Mouse (Mus musculus): ENCODE measurements around the gene Ccdc137.
"Not testable (repeated sequence)": the region's sequence is repeated elsewhere in the genome, so short reads cannot be mapped to it uniquely, and the experiment has no call there.

Gene Ccdc137

GRCm38 (mm10) chr11:120457772-120458751 lies at the start of gene Ccdc137, which contains the start of gene Oxld1:
Gene Ccdc137 (plus strand): TSS chr11:120458115.
Gene Oxld1 (minus strand): TSS chr11:120458068.
- peak; percentile 74 for DNase-seq

GRCm38 (mm10) chr11:120413621-120414020 lies 44.3 kb upstream of the Ccdc137 start:
- DNase-seq: not testable (repeated sequence)

- no peak for DNase-seq
These were observed 40.1 kb upstream of the Ccdc137 start for GRCm38 (mm10) chr11:120417852-120418251.

GRCm38 (mm10) chr11:120418592-120418991 lies 39.3 kb upstream of the Ccdc137 start:
- DNase-seq: no peak

GRCm38 (mm10) chr11:120422651-120423568 lies 35.0 kb upstream of the Ccdc137 start:
- DNase-seq: no peak

GRCm38 (mm10) chr11:120423569-120424295 lies 34.2 kb upstream of the Ccdc137 start:
- DNase-seq: peak; percentile 69

- no peak for DNase-seq
These were observed 31.2 kb upstream of the Ccdc137 start for GRCm38 (mm10) chr11:120426727-120427126.

GRCm38 (mm10) chr11:120437152-120437856 lies 20.6 kb upstream of the Ccdc137 start, which contains the start of gene Nploc4:
Gene Nploc4 (minus strand): TSS chr11:120437708.
- peak; percentile 87 for DNase-seq

GRCm38 (mm10) chr11:120437857-120438385 lies 20.0 kb upstream of the Ccdc137 start:
- DNase-seq: no peak

- DNase-seq: no peak
These were observed 15.6 kb upstream of the Ccdc137 start, which contains the start of gene Tspan10 for GRCm38 (mm10) chr11:120442344-120442743. Gene Tspan10 (plus strand): TSS chr11:120442644.

- no peak for DNase-seq
These were observed 15.1 kb upstream of the Ccdc137 start for GRCm38 (mm10) chr11:120442765-120443280.

GRCm38 (mm10) chr11:120444106-120444505 lies 13.8 kb upstream of the Ccdc137 start:
- no peak for DNase-seq

- DNase-seq: no peak
These were observed 12.4 kb upstream of the Ccdc137 start for GRCm38 (mm10) chr11:120445475-120445874.

- no peak for DNase-seq
These were observed 10.7 kb upstream of the Ccdc137 start for GRCm38 (mm10) chr11:120447179-120447578.

- DNase-seq: no peak
These were observed 5.7 kb upstream of the Ccdc137 start for GRCm38 (mm10) chr11:120452246-120452645.

GRCm38 (mm10) chr11:120453306-120453705 lies 4.6 kb upstream of the Ccdc137 start, which contains the start of gene Pde6g:
Gene Pde6g (minus strand): TSS chr11:120453500.
- no peak for DNase-seq

- DNase-seq: no peak
These were observed 3.0 kb upstream of the Ccdc137 start for GRCm38 (mm10) chr11:120454965-120455364.

- no peak for DNase-seq
These were observed 2.5 kb upstream of the Ccdc137 start for GRCm38 (mm10) chr11:120455413-120455812.

GRCm38 (mm10) chr11:120457370-120457769 lies 545 bp upstream of the Ccdc137 start:
- DNase-seq: no peak

- no peak for DNase-seq
These were observed 1.1 kb downstream of the Ccdc137 start for GRCm38 (mm10) chr11:120458847-120459597.
